Mouse (Mus musculus): ENCODE results near the gene Mlc1.

The Mlc1 gene

GRCm38 (mm10) chr15:88937291-88937650, 41.5 kb downstream of the Mlc1 start:
- DNase-seq (ENCODE audit: extremely low spot score, low spot score): no peak

DNA sequence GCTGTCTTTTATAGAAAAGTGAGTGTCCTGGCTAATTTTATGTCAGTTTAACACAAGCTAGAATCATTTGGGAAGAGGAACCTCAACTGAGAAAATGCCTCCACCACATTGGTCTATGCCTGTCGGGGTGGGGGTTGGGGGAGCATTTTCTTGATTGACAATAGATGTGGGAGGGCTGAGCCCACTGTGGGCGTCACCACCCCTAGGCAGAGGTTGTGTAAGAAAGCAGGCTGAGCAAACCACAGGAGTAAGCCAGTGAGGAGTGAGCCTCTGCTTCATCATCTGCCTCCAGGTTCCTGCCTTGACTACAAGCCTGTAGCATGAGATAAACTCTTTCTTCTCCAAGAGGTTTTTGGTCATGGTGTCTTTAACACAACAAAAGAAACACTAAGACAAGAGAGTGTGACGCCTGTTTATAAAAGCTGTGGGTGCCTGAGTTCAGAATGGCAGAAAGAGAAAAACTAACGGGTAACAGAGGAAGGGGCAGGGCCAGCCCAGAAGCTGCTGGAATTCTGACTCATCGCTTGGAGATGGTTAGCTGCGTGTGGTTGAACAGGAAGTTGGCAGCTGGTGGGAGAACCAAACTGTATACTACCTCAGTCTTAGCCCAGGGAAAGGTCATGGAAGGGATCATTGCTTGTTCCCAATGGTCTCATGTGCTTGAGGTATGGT, 42.1 kb downstream of the Mlc1 start:
- DNase-seq (ENCODE audit: extremely low spot score, low spot score): no peak

- DNase-seq (ENCODE audit: extremely low spot score, low spot score): no peak
Measured at GRCm38 (mm10) chr15:88934141-88934540, 44.7 kb downstream of the Mlc1 start.

GRCm38 (mm10) chr15:88932667-88933066, 46.1 kb downstream of the Mlc1 start:
- no peak for DNase-seq (ENCODE audit: extremely low spot score, low spot score)

GRCm38 (mm10) chr15:88921992-88922310, 56.9 kb downstream of the Mlc1 start:
- DNase-seq (ENCODE audit: extremely low spot score, low spot score): no peak

GRCm38 (mm10) chr15:88921131-88921991, 57.4 kb downstream of the Mlc1 start:
- peak; percentile 82 for DNase-seq (ENCODE audit: extremely low spot score, low spot score)

- no peak for DNase-seq (ENCODE audit: extremely low spot score, low spot score)
Measured at GRCm38 (mm10) chr15:88920065-88920464, 58.7 kb downstream of the Mlc1 start.

- no peak for DNase-seq (ENCODE audit: extremely low spot score, low spot score)
Measured at GRCm38 (mm10) chr15:88919328-88919727, 59.5 kb downstream of the Mlc1 start.

GRCm38 (mm10) chr15:88917126-88917525, 61.7 kb downstream of the Mlc1 start:
- no peak for DNase-seq (ENCODE audit: extremely low spot score, low spot score)

GRCm38 (mm10) chr15:88916366-88916765, 62.4 kb downstream of the Mlc1 start:
- no peak for DNase-seq (ENCODE audit: extremely low spot score, low spot score)

DNA sequence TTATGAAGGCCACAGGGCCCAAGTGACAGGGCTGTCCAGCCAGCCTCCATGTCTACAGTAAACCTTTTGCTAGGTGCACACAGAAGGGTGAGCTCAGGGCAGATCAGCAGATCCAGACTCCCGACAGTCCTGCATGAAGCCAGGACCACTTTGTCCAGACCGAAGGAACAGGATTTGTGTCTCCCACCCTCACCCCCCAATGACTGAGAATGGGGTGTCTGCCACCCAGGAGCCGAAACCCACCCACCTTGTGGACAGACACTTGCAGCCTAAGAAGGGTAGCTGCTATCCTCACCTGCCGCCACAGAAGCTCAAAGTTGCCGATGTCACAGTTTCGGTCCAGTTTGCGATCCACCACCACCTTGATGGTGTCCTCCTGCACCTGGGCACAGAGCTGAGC, 63.8 kb downstream of the Mlc1 start:
- no peak for DNase-seq (ENCODE audit: extremely low spot score, low spot score)

GRCm38 (mm10) chr15:88906347-88906746, 72.5 kb downstream of the Mlc1 start:
- DNase-seq (ENCODE audit: extremely low spot score, low spot score): no peak

Measured in neural tube, embryonic 10.5 days (tissue).